Mouse (Mus musculus) lung, postnatal 0 days (tissue): ENCODE data around the gene Hectd1.

Source experiments
- CTCF ChIP-seq: IDR thresholded peaks from 2 replicates; pipeline ENCODE4 v1.5.1; 2016; ENCODE audit warnings: antibody characterized with exemption, mild to moderate bottlenecking
- EP300 ChIP-seq: IDR thresholded peaks from 2 replicates; pipeline ENCODE4 v1.6.1; 2016; ENCODE audit warnings: antibody characterized with exemption, mild to moderate bottlenecking, control low read depth

GRCm38 (mm10) chr12:51721836-51722235 lies 107.5 kb downstream of the Hectd1 start:
- no peak for TF ChIP-seq EP300
- TF ChIP-seq CTCF: no peak
